ENCODE assay signal across 9 mouse cellular contexts in the genomic region with DNA sequence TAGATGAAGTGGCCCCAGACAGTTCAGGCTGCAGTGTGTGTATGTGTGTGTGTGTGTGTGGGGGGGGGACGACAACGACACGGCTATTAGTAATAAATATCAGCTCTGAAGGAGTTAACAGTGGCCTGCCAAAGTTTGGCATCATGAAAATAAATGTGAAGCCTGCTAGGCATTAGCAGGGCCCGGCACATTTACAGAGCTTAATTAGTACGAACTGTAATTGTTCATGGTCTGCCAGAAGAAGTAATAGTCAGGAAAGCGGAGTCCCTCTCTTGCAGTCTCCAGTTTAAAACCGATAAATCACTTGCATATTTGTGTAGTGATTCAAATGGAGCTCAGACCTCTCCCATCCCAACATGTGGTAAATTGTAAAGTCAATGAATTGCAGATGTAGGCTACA. TPM values are rescaled to one million over a fixed set of nuclear protein-coding genes. Genes with fewer than 3 reads are reported as not detected.
DNase-seq lines count a peak whose midpoint lies in the region; ATAC-seq lines count a peak whose summit lies in the region.
"Had no signal": no experiment of that assay in that cellular context is flagged by ENCODE, and none has a peak within 500 bp of the region (broad histone marks: within the 10 kb centered on the region; RNA-seq: fewer than 3 reads in every experiment).

No protein-coding gene starts in this region.

- H3K4me3 ChIP-seq in hindbrain, embryonic 12.5 days = no peak overlapping the region
- H3K4me3 ChIP-seq in hindbrain, embryonic 16.5 days (ENCODE audit: low read length) = no peak overlapping the region
- H3K4me3 ChIP-seq in embryonic facial prominence, embryonic 11.5 days (ENCODE audit: low read depth, low read length) = 0 out of 2 replicates have a peak overlapping the region, but pooled peaks have one; percentile 0
- H3K4me3 ChIP-seq in neural tube, embryonic 12.5 days = no peak overlapping the region

- no peak overlapping the region for H3K9ac ChIP-seq in hindbrain, embryonic 12.5 days
- no peak overlapping the region for H3K9ac ChIP-seq in hindbrain, embryonic 16.5 days (ENCODE audit: low read depth, low read length)
- H3K9ac ChIP-seq in embryonic facial prominence, embryonic 11.5 days (replicated peaks; ENCODE audit: low read length) = peak overlapping the region; percentile 14; the same call in 1 of the 2 replicates
- no peak overlapping the region for H3K9ac ChIP-seq in neural tube, embryonic 12.5 days

- peaks cover 24% of the 10 kb centered on the region for H3K27me3 ChIP-seq in hindbrain, embryonic 12.5 days
- peaks cover 25% of the 10 kb centered on the region for H3K27me3 ChIP-seq in hindbrain, embryonic 16.5 days (replicated peaks; ENCODE audit: control insufficient read depth, insufficient read depth, low read length)
- H3K27me3 ChIP-seq in embryonic facial prominence, embryonic 11.5 days (ENCODE audit: control insufficient read depth, insufficient read depth, low read length) = no peaks in the 10 kb centered on the region
- peaks cover 5% of the 10 kb centered on the region; the same call in 1 of the 2 replicates for H3K27me3 ChIP-seq in neural tube, embryonic 12.5 days (replicated peaks)

- H3K4me2 ChIP-seq in hindbrain, embryonic 12.5 days (replicated peaks) = peak overlapping the region; percentile 7
- H3K4me2 ChIP-seq in hindbrain, embryonic 16.5 days (ENCODE audit: low read length) = no peak overlapping the region
- H3K4me2 ChIP-seq in embryonic facial prominence, embryonic 11.5 days (ENCODE audit: low read depth, low read length) = peak overlapping the region; percentile 30
- peak overlapping the region; percentile 38 for H3K4me2 ChIP-seq in neural tube, embryonic 12.5 days (replicated peaks)

- peak; percentile 80 for DNase-seq in embryonic facial prominence, embryonic 11.5 days (ENCODE audit: low spot score)
- peak; percentile 87 for DNase-seq in hindlimb bud, embryonic 11.5 days (ENCODE audit: extremely low spot score, low read depth, low spot score)
- DNase-seq in adrenal gland, postnatal 4 days (ENCODE audit: low spot score in 2 of 2) = no peak
- DNase-seq in adrenal gland, adult 8-10 months = no peak
- no peak for DNase-seq in testis, postnatal 14 days (ENCODE audit: low spot score)
- DNase-seq: liver had no signal

- 25% methylated on average over 7 of the region's 7 CpGs for WGBS in hindbrain, embryonic 12.5 days
- WGBS in hindbrain, embryonic 16.5 days = 31% methylated on average over 7 of the region's 7 CpGs
- WGBS in embryonic facial prominence, embryonic 11.5 days = 15% methylated on average over 7 of the region's 7 CpGs
- WGBS in neural tube, embryonic 12.5 days = 9% methylated on average over 7 of the region's 7 CpGs

- no peak for ATAC-seq in hindbrain, embryonic 12.5 days (ENCODE audit: low FRiP score)
- no peak for ATAC-seq in hindbrain, embryonic 16.5 days
- no peak for ATAC-seq in embryonic facial prominence, embryonic 11.5 days (replicated peaks; ENCODE audit: insufficient number of reproducible peaks, low FRiP score, low TSS enrichment, low read depth)
- no peak for ATAC-seq in neural tube, embryonic 12.5 days (ENCODE audit: low FRiP score, low read depth)

- no peak overlapping the region for H3K27ac ChIP-seq in hindbrain, embryonic 12.5 days
- no peak overlapping the region for H3K27ac ChIP-seq in hindbrain, embryonic 16.5 days (ENCODE audit: low read depth, low read length)
- H3K27ac ChIP-seq in embryonic facial prominence, embryonic 11.5 days (replicated peaks; ENCODE audit: low read depth, low read length) = 0 out of 2 replicates have a peak overlapping the region, but pooled peaks have one; percentile 52
- H3K27ac ChIP-seq in neural tube, embryonic 12.5 days = no peak overlapping the region

- no peaks in the 10 kb centered on the region for H3K36me3 ChIP-seq in hindbrain, embryonic 12.5 days
- H3K36me3 ChIP-seq in hindbrain, embryonic 16.5 days (ENCODE audit: control insufficient read depth, insufficient read depth, low read length) = no peaks in the 10 kb centered on the region
- no peaks in the 10 kb centered on the region for H3K36me3 ChIP-seq in embryonic facial prominence, embryonic 11.5 days (replicated peaks; ENCODE audit: control insufficient read depth, insufficient read depth, low read depth, low read length)
- H3K36me3 ChIP-seq in neural tube, embryonic 12.5 days = no peaks in the 10 kb centered on the region

- peaks cover 74% of the 10 kb centered on the region for H3K4me1 ChIP-seq in hindbrain, embryonic 12.5 days
- peaks cover 23% of the 10 kb centered on the region for H3K4me1 ChIP-seq in hindbrain, embryonic 16.5 days (ENCODE audit: control insufficient read depth, insufficient read depth, low read depth, low read length)
- H3K4me1 ChIP-seq in embryonic facial prominence, embryonic 11.5 days (ENCODE audit: control insufficient read depth, insufficient read depth, low read length) = peaks cover 13% of the 10 kb centered on the region
- H3K4me1 ChIP-seq in neural tube, embryonic 12.5 days = peaks cover 65% of the 10 kb centered on the region

- H3K9me3 ChIP-seq in hindbrain, embryonic 12.5 days (replicated peaks) = no peaks in the 10 kb centered on the region
- no peaks in the 10 kb centered on the region for H3K9me3 ChIP-seq in hindbrain, embryonic 16.5 days (ENCODE audit: control insufficient read depth, low read length)
- no peaks in the 10 kb centered on the region for H3K9me3 ChIP-seq in embryonic facial prominence, embryonic 11.5 days (replicated peaks; ENCODE audit: control insufficient read depth, low read length)
- no peaks in the 10 kb centered on the region for H3K9me3 ChIP-seq in neural tube, embryonic 12.5 days

RNA-seq across cellular contexts. Expression of gene Tcf7l2, which starts 7.9 kb away (rescaled TPM):
- polyA plus RNA-seq in hindbrain, embryonic 12.5 days (2016; fragmentation: Nextera tagmentation; extraction: Ambion mirVana) = 78.0 and 81.6 TPM in 2 replicates
- polyA plus RNA-seq in hindbrain, embryonic 16.5 days (2015; fragmentation: Nextera tagmentation; extraction: Ambion mirVana) = 27.0 and 38.2 TPM in 2 replicates
- polyA plus RNA-seq in embryonic facial prominence, embryonic 11.5 days (2014; fragmentation: Nextera tagmentation; extraction: Ambion mirVana) = 107 and 111 TPM in 2 replicates
- 39.1 and 39.5 TPM in 2 replicates for polyA plus RNA-seq in neural tube, embryonic 12.5 days (2016; fragmentation: Nextera tagmentation; extraction: Ambion mirVana)
- total RNA-seq in adrenal gland, postnatal 4 days (2021) = 10 to 100 TPM; 42.6 to 42.7 TPM
- total RNA-seq in adrenal gland, adult 8-10 months (2022) = 10 to 100 TPM; 15.4 to 39.4 (median 26.8) TPM

Comparison
In these comparisons a context has a peak if more than half of its experiments do, and no peak if none do; other contexts are left out.
1. DNase-seq: peak in embryonic facial prominence, embryonic 11.5 days (single experiment) and hindlimb bud, embryonic 11.5 days (single experiment); none in adrenal gland, postnatal 4 days (0 of 2), adrenal gland, adult 8-10 months (single experiment) and testis, postnatal 14 days (single experiment).